Comparison of ENCODE assay signal across 27 mouse cellular contexts in the genomic region with DNA sequence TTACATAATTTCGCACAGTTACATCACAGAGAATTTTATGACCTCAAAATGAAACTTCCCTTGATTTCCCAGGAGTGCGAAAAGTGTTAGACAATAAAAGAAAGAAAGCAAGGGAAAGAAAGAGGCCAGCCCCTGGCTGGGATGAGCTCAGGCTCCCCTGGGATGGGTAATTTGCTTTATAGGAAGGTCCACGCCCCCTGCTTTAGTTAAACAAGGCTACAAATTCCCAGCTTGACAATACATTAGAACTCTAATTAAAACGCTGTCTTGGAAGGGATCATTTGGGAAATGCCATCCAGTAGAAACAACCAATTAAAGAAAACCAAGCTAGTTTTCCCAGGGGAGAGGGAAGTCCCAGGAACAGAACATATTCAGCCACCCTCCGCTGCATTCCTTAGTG. TPM values are rescaled to one million over a fixed set of nuclear protein-coding genes. Genes with fewer than 3 reads are reported as not detected.
DNase-seq lines count a peak whose midpoint lies in the region; ATAC-seq and TF ChIP-seq lines count a peak whose summit lies in the region.
"Had no signal": no experiment of that assay in that cellular context is flagged by ENCODE, and none has a peak within 500 bp of the region (broad histone marks: within the 10 kb centered on the region; RNA-seq: fewer than 3 reads in every experiment).

No protein-coding gene starts in this region.

- no peak overlapping the region for H3K9ac ChIP-seq in liver, embryonic 12.5 days
- H3K9ac ChIP-seq: embryonic facial prominence, embryonic 15.5 days; heart, embryonic 13.5 days; hindbrain, embryonic 13.5 days; liver, postnatal 0 days had no signal

- no peak overlapping the region for H3K4me3 ChIP-seq in myocyte
- H3K4me3 ChIP-seq in liver, embryonic 12.5 days, result no peak overlapping the region
- H3K4me3 ChIP-seq: embryonic facial prominence, embryonic 15.5 days; heart, adult 2 months; heart, embryonic 13.5 days; hindbrain, embryonic 13.5 days; midbrain, embryonic 10.5 days had no signal

- WGBS in liver, embryonic 12.5 days (ENCODE audit: insufficient replicate concordance), result 7% methylated on average over 5 of the region's 5 CpGs

- no peaks in the 10 kb centered on the region for H3K79me2 ChIP-seq in myocyte (ENCODE audit: control insufficient read depth, insufficient read depth)

- H3K4me1 ChIP-seq in liver, embryonic 12.5 days, result peaks cover 7% of the 10 kb centered on the region; the same call in 1 of the 2 replicates

- ATAC-seq in liver, embryonic 12.5 days, result no peak
- ATAC-seq: forebrain, embryonic 16.5 days; inflammation-experienced regulatory T-cells, adult 6 months; liver, postnatal 0 days; lung, postnatal 0 days had no signal

- peaks cover 81% of the 10 kb centered on the region for H3K27me3 ChIP-seq in myocyte (ENCODE audit: control insufficient read depth, insufficient read depth, insufficient read length)
- peaks cover 100% of the 10 kb centered on the region for H3K27me3 ChIP-seq in liver, embryonic 12.5 days (replicated peaks)

- H3ac ChIP-seq in myocyte (ENCODE audit: control insufficient read depth, insufficient read length), result no peak overlapping the region

- H3K27ac ChIP-seq in liver, embryonic 12.5 days, result no peak overlapping the region
- H3K27ac ChIP-seq: embryonic facial prominence, embryonic 15.5 days; heart, adult 2 months; heart, embryonic 13.5 days; hindbrain, embryonic 13.5 days; macrophage; midbrain, embryonic 10.5 days had no signal

- H3K9me3 ChIP-seq in liver, embryonic 12.5 days (replicated peaks), result no peaks in the 10 kb centered on the region
- H3K9me3 ChIP-seq: embryonic facial prominence, embryonic 15.5 days; heart, embryonic 13.5 days; hindbrain, embryonic 13.5 days; midbrain, embryonic 10.5 days had no signal

- peak; percentile 42 for DNase-seq in embryo, embryonic 11 days
- DNase-seq in embryo, embryonic 10.5 days (ENCODE audit: low spot score), result no peak
- DNase-seq in retina, embryonic 14.5 days (ENCODE audit: low spot score), result peak; percentile 31
- no peak for DNase-seq in retina, postnatal 1 day
- no peak for DNase-seq in heart, adult 11 months
- DNase-seq: adrenal gland, postnatal 36 days; cerebellum, adult 11 months; gastrocnemius, postnatal 25 days; heart, adult 2 months; heart, postnatal 14 days; kidney, postnatal 25 days; layer of hippocampus, postnatal 36 days; liver, postnatal 0 days; thymus, postnatal 25 days had no signal

- no peaks in the 10 kb centered on the region for H3K36me3 ChIP-seq in myocyte (ENCODE audit: control insufficient read depth, insufficient read depth)
- H3K36me3 ChIP-seq in liver, embryonic 12.5 days, result no peaks in the 10 kb centered on the region
- H3K36me3 ChIP-seq: embryonic facial prominence, embryonic 15.5 days; heart, embryonic 13.5 days; hindbrain, embryonic 13.5 days; midbrain, embryonic 10.5 days had no signal

- H3K4me2 ChIP-seq in myocyte (ENCODE audit: low read depth), result peak overlapping the region; percentile 27
- H3K4me2 ChIP-seq in liver, embryonic 12.5 days, result no peak overlapping the region
- H3K4me2 ChIP-seq: embryonic facial prominence, embryonic 15.5 days; heart, embryonic 13.5 days; hindbrain, embryonic 13.5 days had no signal

- TF ChIP-seq POLR2A in myocyte (IDR thresholded peaks at IDR 0.05; ENCODE audit: insufficient read length, low read depth), result no peak

TF ChIP-seq in myocyte, 11 proteins besides CTCF, POLR2A, EP300 and RAD21:
- no peak for TF ChIP-seq POLR2AphosphoS2 (IDR thresholded peaks at IDR 0.05; ENCODE audit: insufficient read length, low read depth)
- TF ChIP-seq USF1 (IDR thresholded peaks at IDR 0.05; ENCODE audit: low read depth), result no peak
- TF ChIP-seq SRF (IDR thresholded peaks at IDR 0.05; ENCODE audit: control insufficient read depth, insufficient read length, low read depth), result no peak
- TF ChIP-seq TCF12 (IDR thresholded peaks at IDR 0.05; ENCODE audit: insufficient read depth, poor library complexity, severe bottlenecking), result no peak
- no peak for TF ChIP-seq MAX (IDR thresholded peaks at IDR 0.05; ENCODE audit: low read depth)
- no peak for TF ChIP-seq REST (IDR thresholded peaks at IDR 0.05; ENCODE audit: insufficient read depth, insufficient read length)
- TF ChIP-seq E2F4 (IDR thresholded peaks at IDR 0.05; ENCODE audit: insufficient read depth), result no peak
- TF ChIP-seq MYOG (IDR thresholded peaks at IDR 0.05; ENCODE audit: control insufficient read depth in 1 of 3, insufficient read depth in 1 of 3, insufficient read length in 2 of 3, low read depth in 2 of 3), result no peak
- no peak for TF ChIP-seq TCF3 (IDR thresholded peaks at IDR 0.05; ENCODE audit: insufficient read length, low read depth)

RNA-seq across cellular contexts. Expression of a gene that starts 2.7 kb away (rescaled TPM):
- not detected for polyA plus RNA-seq in myocyte (2012; fragmentation: generic; extraction: Trizol)
- not detected in 2 replicates for polyA plus RNA-seq in liver, embryonic 12.5 days (2016; fragmentation: Nextera tagmentation; extraction: Ambion mirVana)
- polyA plus RNA-seq: cortical plate, adult 2 months; forebrain, embryonic 16.5 days; heart, adult 2 months; heart, embryonic 13.5 days; inflammation-experienced regulatory T-cells, adult 6 months; kidney, embryonic 14.5 days; liver, adult 2 months; liver, postnatal 0 days; lung, postnatal 0 days; macrophage; midbrain, embryonic 10.5 days had no signal

RNA-seq across cellular contexts. Expression of a gene that starts 41.1 kb away (rescaled TPM):
- polyA plus RNA-seq in myocyte (2012; fragmentation: generic; extraction: Trizol), result 9.9 TPM
- polyA plus RNA-seq in liver, embryonic 12.5 days (2016; fragmentation: Nextera tagmentation; extraction: Ambion mirVana), result 29.9 and 30.0 TPM in 2 replicates

Comparison
In these comparisons a context has a peak if more than half of its experiments do, and no peak if none do; other contexts are left out.
1. DNase-seq: peak in embryo, embryonic 11 days (single experiment) and retina, embryonic 14.5 days (single experiment); none in embryo, embryonic 10.5 days (single experiment), retina, postnatal 1 day (single experiment) and heart, adult 11 months (single experiment).